Mouse (Mus musculus) layer of hippocampus, postnatal 25 days (tissue): ENCODE data around the gene Fbxo24. TPM values are rescaled to one million over a fixed set of nuclear protein-coding genes. Genes with fewer than 3 reads are reported as not detected.

Source experiments
- DNase-seq, 2 experiments: peaks; one replicate each; pipeline ENCODE4 v3.0.0; 2022; ENCODE audit warnings: mixed read lengths in 2 of 2, low spot score in 1 of 2; ENCODE audit errors: extremely low spot score in 1 of 2
- total RNA-seq, 2 experiments: library from RNA; stranded (reverse); gene quantifications; 2 replicates each; pipeline ENCODE4 v1.2.3; 2021

Fbxo24 gene
- total RNA-seq, 2 experiments from 2014 or later, result 0.27 to 0.31 TPM

DNA sequence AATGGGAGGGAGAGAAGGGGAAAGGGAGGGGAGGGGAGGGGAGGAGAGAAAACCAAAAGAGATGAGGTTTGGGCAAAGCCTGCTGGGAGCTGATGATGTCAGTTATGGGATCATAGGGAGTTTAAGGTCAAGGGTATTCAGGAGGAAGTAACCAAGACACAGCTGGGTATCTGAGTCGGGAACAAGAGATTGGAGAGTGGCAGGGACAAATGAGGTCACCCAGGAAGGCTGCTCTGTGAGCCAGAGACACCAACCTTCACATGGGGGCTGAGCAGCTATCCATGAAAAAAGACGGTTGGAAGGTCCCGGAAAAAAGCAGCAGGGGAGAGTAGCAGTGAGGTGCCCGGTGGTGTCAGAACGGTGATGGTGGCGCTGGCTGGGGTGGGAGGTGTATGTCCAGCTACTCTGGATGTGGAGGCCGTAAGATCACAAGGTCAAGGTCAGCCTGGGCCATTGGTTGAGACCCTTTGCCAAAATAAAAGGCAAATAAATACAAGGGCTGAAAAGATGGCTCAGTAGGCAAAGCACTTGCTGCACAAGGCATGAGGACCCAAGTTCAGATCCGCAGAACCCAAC lies 60.5 kb downstream of the Fbxo24 start:
- DNase-seq, result no peak

DNA sequence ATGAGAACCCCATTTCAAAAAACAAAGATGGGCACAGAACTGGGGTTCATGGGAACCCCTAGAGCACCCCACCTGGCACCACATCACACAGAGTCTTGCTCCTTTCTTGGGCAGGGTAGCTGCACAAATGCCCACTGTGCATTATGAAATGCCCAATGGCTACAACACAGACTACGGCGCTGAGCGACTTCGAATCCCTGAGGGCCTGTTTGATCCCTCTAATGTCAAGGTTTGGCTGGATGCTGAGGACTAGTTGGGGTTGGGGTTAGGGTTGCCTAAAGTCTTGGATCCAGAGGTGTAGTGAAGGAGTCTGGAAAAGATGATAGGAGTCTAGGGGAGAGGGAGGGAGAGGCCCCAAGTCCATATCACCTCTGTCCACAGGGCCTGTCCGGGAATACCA lies 62.4 kb downstream of the Fbxo24 start:
- no peak for DNase-seq

DNA sequence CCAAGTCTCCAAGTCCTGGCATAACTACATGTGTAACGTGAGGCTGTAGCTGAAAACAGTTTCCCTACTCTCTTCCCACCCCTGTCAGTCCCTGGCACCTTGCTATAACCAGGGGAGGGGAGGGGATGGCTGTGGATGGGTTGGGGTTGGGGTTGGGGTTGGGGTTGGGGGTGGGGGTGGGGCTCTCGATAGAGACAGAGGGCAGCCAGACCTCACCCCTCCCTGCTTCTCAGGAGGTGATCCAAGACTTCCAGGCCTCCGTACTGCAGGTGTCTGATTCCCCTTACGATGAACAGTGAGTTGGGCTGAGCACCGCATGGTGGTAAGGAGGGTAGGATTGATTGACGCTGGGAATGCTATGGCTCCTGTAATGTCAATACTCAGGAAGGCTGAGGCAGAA lies 63.1 kb downstream of the Fbxo24 start:
- DNase-seq, result no peak

DNA sequence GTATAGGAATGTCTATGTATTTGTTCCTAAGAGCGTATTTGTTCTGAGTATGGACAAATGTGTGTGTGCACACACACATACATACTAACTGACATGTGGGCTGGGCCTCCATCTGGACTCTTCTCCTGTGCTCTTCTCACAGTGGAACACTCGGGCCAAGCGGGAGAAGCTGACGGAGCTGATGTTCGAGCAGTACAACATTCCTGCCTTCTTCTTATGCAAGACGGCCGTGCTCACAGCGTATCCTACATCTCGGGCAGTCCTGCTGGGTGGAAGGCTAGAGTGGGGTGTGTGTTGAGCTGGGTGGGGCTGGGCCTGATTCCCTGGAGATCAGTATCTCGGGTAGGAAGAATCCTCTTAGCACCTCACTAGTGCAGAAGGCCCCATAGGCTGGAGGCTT lies 65.8 kb downstream of the Fbxo24 start:
- DNase-seq, result peak in 1 of 2 experiments; percentile 35

Other genes starting within 250 kb of the Fbxo24 start
- gene Zan, start 151.9 kb downstream of the Fbxo24 start, total RNA-seq, result under 1 TPM; 0.14 to 0.22 TPM
- gene Pop7, start 126.5 kb downstream of the Fbxo24 start, total RNA-seq, result 10 to 100 TPM; 33.6 to 34.6 TPM
- gene Gigyf1, start 110.5 kb downstream of the Fbxo24 start, total RNA-seq, result 10 to 100 TPM; 44.8 to 54.9 TPM
- not detected for gene Epo, start 95.8 kb downstream of the Fbxo24 start, total RNA-seq
- 100 to 1,000 TPM; 648 to 692 TPM for gene Gnb2, start 95.5 kb downstream of the Fbxo24 start, total RNA-seq
- gene Actl6b, start 75.5 kb downstream of the Fbxo24 start, total RNA-seq, result 100 to 1,000 TPM; 129 to 132 TPM
- gene Tfr2, start 59.2 kb downstream of the Fbxo24 start, total RNA-seq, result 10 to 100 TPM; 13.3 to 15.8 TPM
- 10 to 100 TPM; 33.6 TPM for gene Mospd3, start 27.9 kb downstream of the Fbxo24 start, total RNA-seq
- gene Pcolce, start 15.2 kb downstream of the Fbxo24 start, total RNA-seq, result 1 to 10 TPM; 6.7 to 9.2 TPM
- 10 to 100 TPM; 19.3 to 23.5 TPM for gene Lrch4, start 119 bp upstream of the Fbxo24 start, total RNA-seq
- gene Gm20605, start 173 bp upstream of the Fbxo24 start, total RNA-seq, result 10 to 100 TPM; 12.7 to 15.8 TPM
- gene Sap25, start 12.3 kb upstream of the Fbxo24 start, total RNA-seq, result 10 to 100 TPM in 1 of 2 experiments, 1 to 10 TPM in 1; 3.1 to 13.9 TPM
- gene Irs3, start 16.7 kb upstream of the Fbxo24 start, total RNA-seq, result not detected
- gene Agfg2, start 55.7 kb upstream of the Fbxo24 start, total RNA-seq, result 10 to 100 TPM; 61.8 to 63.9 TPM
- 10 to 100 TPM; 63.9 to 65.5 TPM for gene Nyap1, start 112.6 kb upstream of the Fbxo24 start, total RNA-seq
- 100 to 1,000 TPM; 203 to 214 TPM for gene Tsc22d4, start 116.7 kb upstream of the Fbxo24 start, total RNA-seq
- 10 to 100 TPM; 24.7 to 26.2 TPM for gene Ppp1r35, start 149.8 kb upstream of the Fbxo24 start, total RNA-seq
- gene Mepce, start 158.7 kb upstream of the Fbxo24 start, total RNA-seq, result 10 to 100 TPM; 40.1 to 42.8 TPM
- 1 to 10 TPM; 6.1 to 6.2 TPM for gene Zcwpw1, start 158.8 kb upstream of the Fbxo24 start, total RNA-seq
- gene Pilra, start 207.3 kb upstream of the Fbxo24 start, total RNA-seq, result under 1 TPM; 0.82 to 0.91 TPM
- not detected for gene Pilrb1, start 229.1 kb upstream of the Fbxo24 start, total RNA-seq
- not detected for gene Pilrb2, start 242.8 kb upstream of the Fbxo24 start, total RNA-seq